Mouse (Mus musculus): ENCODE data around the gene Strn3. TPM values are rescaled to one million over a fixed set of nuclear protein-coding genes. Genes with fewer than 3 reads are reported as not detected.
"Not testable (repeated sequence)": the region's sequence is repeated elsewhere in the genome, so short reads cannot be mapped to it uniquely, and the experiment has no call there.

The Strn3 gene
- total and polyA plus RNA-seq, 3 experiments = 22.1 to 47.9 (median 27.7) TPM

GRCm38 (mm10) chr12:51663011-51663410 is 28.7 kb downstream of the Strn3 start:
- in situ Hi-C loops (cut with MboI; ENCODE audit: low pct_ligation_motif_present, low pct_unique_long_range_greater_than_20kb, low sequenced_read_pairs) = no loop called here

GRCm38 (mm10) chr12:51655944-51656465 is 35.7 kb downstream of the Strn3 start:
- no peak overlapping the region for H3K4me3 ChIP-seq (replicated peaks in 1 of 3; ENCODE audit: low read depth in 2 of 3, low read length in 2 of 3, poor library complexity in 1 of 3)
- no peak overlapping the region for H3K4me2 ChIP-seq (ENCODE audit: insufficient read depth, low read depth, poor library complexity, severe bottlenecking)
- DNase-seq (ENCODE audit: extremely low read depth) = no peak
- no peak overlapping the region for H3K9ac ChIP-seq (ENCODE audit: insufficient read depth, low read depth)
- peaks cover 3 to 28% of the 10 kb centered on the region in 2 experiments for H3K36me3 ChIP-seq (replicated peaks in 1 of 2; ENCODE audit: control insufficient read depth in 1 of 2, insufficient read depth in 1 of 2, low read length in 1 of 2)
- TF ChIP-seq KAT2A (IDR thresholded peaks at IDR 0.05; ENCODE audit: insufficient replicate concordance, low read length) (no peak), ETS1 (conservative IDR thresholded peaks at IDR 0.05; ENCODE audit: low read depth, low read length) (no peak), E2F4 (IDR thresholded peaks at IDR 0.05; ENCODE audit: insufficient replicate concordance, low read depth, low read length) (no peak), ZNF384 (IDR thresholded peaks at IDR 0.05; ENCODE audit: low read depth, low read length) (no peak), CHD1 (IDR thresholded peaks at IDR 0.05; ENCODE audit: low read depth, low read length) (no peak), ZMIZ1 (IDR thresholded peaks at IDR 0.05; ENCODE audit: low read depth, low read length) (no peak), ZC3H11A (IDR thresholded peaks at IDR 0.05; ENCODE audit: low read depth, low read length) (no peak), JUN (IDR thresholded peaks at IDR 0.05; ENCODE audit: insufficient read depth, low read depth, low read length) (no peak), POLR2AphosphoS2 (IDR thresholded peaks at IDR 0.05; ENCODE audit: low read depth, low read length) (no peak), SIN3A (IDR thresholded peaks at IDR 0.05; ENCODE audit: low read length) (no peak), CHD2 (IDR thresholded peaks at IDR 0.05; ENCODE audit: low read length) (no peak), MAFK (IDR thresholded peaks at IDR 0.05; ENCODE audit: insufficient replicate concordance, low read length) (no peak), MAX (IDR thresholded peaks at IDR 0.05; ENCODE audit: low read length) (no peak), CTCF (conservative IDR thresholded peaks at IDR 0.05 in 1 of 2, IDR thresholded peaks at IDR 0.05 in 1 of 2; ENCODE audit: low read depth in 2 of 2, low read length in 2 of 2) (no peak), EP300 (IDR thresholded peaks at IDR 0.05; ENCODE audit: low read length) (no peak), POLR2A (IDR thresholded peaks at IDR 0.05; ENCODE audit: low read depth, low read length) (no peak)
- H3K79me2 ChIP-seq (replicated peaks; ENCODE audit: control insufficient read depth, extremely low read depth, insufficient read depth, poor library complexity, severe bottlenecking) = peaks cover 9% of the 10 kb centered on the region
- in situ Hi-C loops (cut with MboI; ENCODE audit: low pct_ligation_motif_present, low pct_unique_long_range_greater_than_20kb, low sequenced_read_pairs) (no loop called here), dilution Hi-C loops (cut with MboI; ENCODE audit: extremely low pct_ligation_motif_present, extremely low pct_unique_long_range_greater_than_20kb, low sequenced_read_pairs) (no loop called here)
- H3K27ac ChIP-seq (ENCODE audit: insufficient read depth, low read depth) = no peak overlapping the region
- H3K9me3 ChIP-seq (replicated peaks; ENCODE audit: low read length) = no peaks in the 10 kb centered on the region
- peaks cover 0 to 3% of the 10 kb centered on the region in 2 experiments; a peak in 1 of 4 replicates for H3K4me1 ChIP-seq (ENCODE audit: control insufficient read depth in 1 of 2, insufficient read depth in 2 of 2)
- no peaks in the 10 kb centered on the region for H3K27me3 ChIP-seq (replicated peaks)

More at GRCm38 (mm10) chr12:51663011-51663410, 28.7 kb downstream of the Strn3 start:
- H3K9me3 ChIP-seq (replicated peaks; ENCODE audit: low read length) = no peaks in the 10 kb centered on the region
- no peak overlapping the region for H3K27ac ChIP-seq (ENCODE audit: insufficient read depth, low read depth)
- no peak for DNase-seq (ENCODE audit: extremely low read depth)
- no peaks in the 10 kb centered on the region for H3K27me3 ChIP-seq (replicated peaks)
- no peak overlapping the region for H3K4me2 ChIP-seq (ENCODE audit: insufficient read depth, low read depth, poor library complexity, severe bottlenecking)
- TF ChIP-seq POLR2AphosphoS2 (IDR thresholded peaks at IDR 0.05; ENCODE audit: low read depth, low read length) (no peak), IRF4 (IDR thresholded peaks at IDR 0.05; ENCODE audit: low read depth, low read length) (no peak), KAT2A (IDR thresholded peaks at IDR 0.05; ENCODE audit: insufficient replicate concordance, low read length) (no peak), USF1 (IDR thresholded peaks at IDR 0.05; ENCODE audit: low read depth, low read length) (no peak), MYC (IDR thresholded peaks at IDR 0.05; ENCODE audit: low read depth, low read length) (no peak), CHD1 (IDR thresholded peaks at IDR 0.05; ENCODE audit: low read depth, low read length) (no peak), JUND (conservative IDR thresholded peaks at IDR 0.05; ENCODE audit: low read depth, low read length) (no peak), MXI1 (IDR thresholded peaks at IDR 0.05; ENCODE audit: low read depth, low read length) (no peak), MAZ (IDR thresholded peaks at IDR 0.05; ENCODE audit: low read depth, low read length) (no peak), HCFC1 (IDR thresholded peaks at IDR 0.05; ENCODE audit: low read depth, low read length) (no peak), PAX5 (IDR thresholded peaks at IDR 0.05; ENCODE audit: low read length) (no peak), JUN (IDR thresholded peaks at IDR 0.05; ENCODE audit: insufficient read depth, low read depth, low read length) (no peak), RAD21 (IDR thresholded peaks at IDR 0.05; ENCODE audit: low read depth, low read length) (no peak), MAX (IDR thresholded peaks at IDR 0.05; ENCODE audit: low read length) (no peak), NELFE (IDR thresholded peaks at IDR 0.05; ENCODE audit: low read depth, low read length) (no peak)
- peaks cover 0 to 5% of the 10 kb centered on the region in 2 experiments; a peak in 1 of 4 replicates for H3K4me1 ChIP-seq (ENCODE audit: control insufficient read depth in 1 of 2, insufficient read depth in 2 of 2)
- no peak overlapping the region for H3K4me3 ChIP-seq (replicated peaks in 1 of 3; ENCODE audit: low read depth in 2 of 3, low read length in 2 of 3, poor library complexity in 1 of 3)
- dilution Hi-C loops (cut with MboI; ENCODE audit: extremely low pct_ligation_motif_present, extremely low pct_unique_long_range_greater_than_20kb, low sequenced_read_pairs) = no loop called here
- peaks cover 43% of the 10 kb centered on the region for H3K79me2 ChIP-seq (replicated peaks; ENCODE audit: control insufficient read depth, extremely low read depth, insufficient read depth, poor library complexity, severe bottlenecking)
- peaks cover 0 to 4% of the 10 kb centered on the region in 2 experiments for H3K36me3 ChIP-seq (replicated peaks in 1 of 2; ENCODE audit: control insufficient read depth in 1 of 2, insufficient read depth in 1 of 2, low read length in 1 of 2)
- no peak overlapping the region for H3K9ac ChIP-seq (ENCODE audit: insufficient read depth, low read depth)

- H3K4me3 ChIP-seq (replicated peaks in 1 of 3; ENCODE audit: low read depth in 2 of 3, low read length in 2 of 3, poor library complexity in 1 of 3); H3K27me3 ChIP-seq (replicated peaks); dilution Hi-C loops (cut with MboI; ENCODE audit: extremely low pct_ligation_motif_present, extremely low pct_unique_long_range_greater_than_20kb, low sequenced_read_pairs); H3K4me1 ChIP-seq (ENCODE audit: control insufficient read depth in 1 of 2, insufficient read depth in 2 of 2); H3K9me3 ChIP-seq (replicated peaks; ENCODE audit: low read length); H3K4me2 ChIP-seq (ENCODE audit: insufficient read depth, low read depth, poor library complexity, severe bottlenecking); DNase-seq (ENCODE audit: extremely low read depth); H3K27ac ChIP-seq (ENCODE audit: insufficient read depth, low read depth); in situ Hi-C loops (cut with MboI; ENCODE audit: low pct_ligation_motif_present, low pct_unique_long_range_greater_than_20kb, low sequenced_read_pairs); H3K9ac ChIP-seq (ENCODE audit: insufficient read depth, low read depth); H3K79me2 ChIP-seq (replicated peaks; ENCODE audit: control insufficient read depth, extremely low read depth, insufficient read depth, poor library complexity, severe bottlenecking): not testable (repeated sequence)
- H3K36me3 ChIP-seq (replicated peaks in 1 of 2; ENCODE audit: control insufficient read depth in 1 of 2, insufficient read depth in 1 of 2, low read length in 1 of 2) = peaks cover 8 to 50% of the 10 kb centered on the region in 2 experiments
These were observed 42.3 kb downstream of the Strn3 start for GRCm38 (mm10) chr12:51649401-51649800.

Data from CH12.LX (cell line).